Comparison of ENCODE assay signal across 24 mouse cellular contexts in the genomic region with DNA sequence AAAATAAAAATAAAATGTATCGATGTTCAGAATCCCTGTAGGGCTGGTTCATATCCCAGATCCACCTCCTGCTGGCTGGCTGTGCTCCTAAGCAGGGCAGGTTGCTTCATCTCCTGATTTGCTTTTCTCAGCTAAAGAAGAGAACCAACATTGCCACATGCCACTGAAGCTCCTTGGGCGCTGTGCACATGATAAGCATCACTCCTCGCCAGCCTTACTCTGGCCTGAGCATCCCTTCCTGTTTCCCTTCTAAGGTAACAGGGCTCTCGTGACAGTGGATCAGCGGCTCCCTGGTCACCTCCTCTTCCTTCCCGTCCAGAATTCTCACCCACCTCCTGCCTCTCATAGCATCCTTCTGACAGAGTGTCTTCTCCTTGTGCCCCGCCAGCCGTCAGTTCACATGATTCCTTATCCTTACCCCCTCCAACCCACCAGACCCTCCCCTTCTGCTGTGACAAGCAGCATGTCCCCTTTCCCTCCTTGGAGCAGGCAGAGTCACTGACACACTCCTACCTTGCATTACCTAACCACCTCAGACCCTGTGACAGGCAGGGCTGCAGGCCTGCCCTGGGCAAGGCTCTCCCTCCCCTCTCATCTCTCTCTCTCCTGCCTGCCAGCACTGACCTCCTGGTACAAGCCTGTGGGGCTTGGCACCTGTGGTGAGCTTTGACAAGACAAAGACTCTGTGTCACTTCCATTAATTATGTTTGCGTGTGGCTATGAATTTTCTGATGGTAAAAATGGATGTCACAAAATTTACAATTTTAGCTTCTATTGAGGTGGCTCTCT. TPM values are rescaled to one million over a fixed set of nuclear protein-coding genes. Genes with fewer than 3 reads are reported as not detected.
DNase-seq lines count a peak whose midpoint lies in the region; ATAC-seq lines count a peak whose summit lies in the region.
"Had no signal": no experiment of that assay in that cellular context is flagged by ENCODE, and none has a peak within 500 bp of the region (broad histone marks: within the 10 kb centered on the region; RNA-seq: fewer than 3 reads in every experiment).

No protein-coding gene starts in this region.

- ATAC-seq in hindbrain, embryonic 13.5 days (ENCODE audit: low FRiP score) = no peak
- no peak for ATAC-seq in hindbrain, embryonic 12.5 days (ENCODE audit: low FRiP score)
- ATAC-seq: forebrain, postnatal 0 days had no signal

- no peak overlapping the region for H3K4me2 ChIP-seq in hindbrain, embryonic 13.5 days
- H3K4me2 ChIP-seq in hindbrain, embryonic 12.5 days (replicated peaks) = no peak overlapping the region
- H3K4me2 ChIP-seq: embryonic facial prominence, embryonic 12.5 days; heart, embryonic 13.5 days; kidney, embryonic 15.5 days; limb, embryonic 15.5 days had no signal

- no peak overlapping the region for H3K27ac ChIP-seq in hindbrain, embryonic 13.5 days
- no peak overlapping the region for H3K27ac ChIP-seq in hindbrain, embryonic 12.5 days
- H3K27ac ChIP-seq: embryonic facial prominence, embryonic 12.5 days; heart, adult 2 months; heart, embryonic 13.5 days; kidney, embryonic 15.5 days; left cerebral cortex, adult 2 months; limb, embryonic 15.5 days; liver, embryonic 14.5 days; macrophage; stomach, postnatal 0 days had no signal

- 70% methylated on average over 9 of the region's 9 CpGs for WGBS in hindbrain, embryonic 13.5 days
- 72% methylated on average over 9 of the region's 9 CpGs for WGBS in hindbrain, embryonic 12.5 days

- H3K36me3 ChIP-seq in hindbrain, embryonic 13.5 days = no peaks in the 10 kb centered on the region
- no peaks in the 10 kb centered on the region for H3K36me3 ChIP-seq in hindbrain, embryonic 12.5 days
- H3K36me3 ChIP-seq: embryonic facial prominence, embryonic 12.5 days; heart, embryonic 13.5 days; kidney, embryonic 15.5 days; limb, embryonic 15.5 days had no signal

- H3K9ac ChIP-seq in hindbrain, embryonic 13.5 days = peak overlapping the region; percentile 46; the same call in 1 of the 2 replicates
- H3K9ac ChIP-seq in hindbrain, embryonic 12.5 days = no peak overlapping the region
- H3K9ac ChIP-seq: embryonic facial prominence, embryonic 12.5 days; forebrain, postnatal 0 days; heart, embryonic 13.5 days; kidney, embryonic 15.5 days; limb, embryonic 15.5 days; liver, embryonic 14.5 days had no signal

- no peaks in the 10 kb centered on the region for H3K9me3 ChIP-seq in hindbrain, embryonic 13.5 days
- H3K9me3 ChIP-seq in hindbrain, embryonic 12.5 days (replicated peaks) = no peaks in the 10 kb centered on the region
- H3K9me3 ChIP-seq: embryonic facial prominence, embryonic 12.5 days; heart, embryonic 13.5 days; kidney, embryonic 15.5 days; limb, embryonic 15.5 days had no signal

- no peaks in the 10 kb centered on the region for H3K27me3 ChIP-seq in hindbrain, embryonic 13.5 days
- H3K27me3 ChIP-seq in hindbrain, embryonic 12.5 days = no peaks in the 10 kb centered on the region
- H3K27me3 ChIP-seq: embryonic facial prominence, embryonic 12.5 days; heart, embryonic 13.5 days; kidney, embryonic 15.5 days; limb, embryonic 15.5 days had no signal

- peaks cover 24% of the 10 kb centered on the region for H3K4me1 ChIP-seq in hindbrain, embryonic 13.5 days (replicated peaks)
- H3K4me1 ChIP-seq in hindbrain, embryonic 12.5 days = peaks cover 7% of the 10 kb centered on the region

- peak; percentile 40 to 48 for DNase-seq in cerebellum, adult 18-20 months
- DNase-seq in cerebellum, postnatal 25 days = peak; percentile 51 to 58
- DNase-seq in right cerebral cortex, postnatal 10 days (ENCODE audit: low spot score in 2 of 2) = no peak
- DNase-seq in adipocyte (ENCODE audit: low spot score) = no peak
- no peak for DNase-seq in kidney, postnatal 4 days
- DNase-seq: adrenal gland, adult 8-10 months; forebrain, postnatal 0 days; gastrocnemius, postnatal 36 days; heart, adult 2 months; heart, postnatal 14 days; kidney, adult 11 months; layer of hippocampus, adult 9-11 months had no signal

- no peak overlapping the region for H3K4me3 ChIP-seq in hindbrain, embryonic 13.5 days
- H3K4me3 ChIP-seq in hindbrain, embryonic 12.5 days = no peak overlapping the region
- H3K4me3 ChIP-seq: embryonic facial prominence, embryonic 12.5 days; heart, adult 2 months; heart, embryonic 13.5 days; kidney, embryonic 15.5 days; left cerebral cortex, adult 2 months; limb, embryonic 15.5 days had no signal

RNA-seq across cellular contexts. Expression of a gene that starts 16.2 kb away (rescaled TPM):
- 76.4 and 89.0 TPM in 2 replicates for polyA plus RNA-seq in hindbrain, embryonic 13.5 days (2015; fragmentation: Nextera tagmentation; extraction: Ambion mirVana)
- 83.7 and 88.1 TPM in 2 replicates for polyA plus RNA-seq in hindbrain, embryonic 12.5 days (2016; fragmentation: Nextera tagmentation; extraction: Ambion mirVana)

RNA-seq across cellular contexts. Expression of a gene that starts 27.2 kb away (rescaled TPM):
- polyA plus RNA-seq in hindbrain, embryonic 13.5 days (2015; fragmentation: Nextera tagmentation; extraction: Ambion mirVana) = 1.9 and 3.0 TPM in 2 replicates
- 0.96 and 1.5 TPM in 2 replicates for polyA plus RNA-seq in hindbrain, embryonic 12.5 days (2016; fragmentation: Nextera tagmentation; extraction: Ambion mirVana)
- polyA plus RNA-seq: embryonic facial prominence, embryonic 12.5 days; forebrain, embryonic 11.5 days; heart, embryonic 13.5 days; kidney, embryonic 15.5 days; limb, embryonic 15.5 days; liver, embryonic 14.5 days; macrophage; small intestine, adult 2 months had no signal

Comparison
In these comparisons a context has a peak if more than half of its experiments do, and no peak if none do; other contexts are left out.
1. DNase-seq: peak in cerebellum, adult 18-20 months (2 of 2) and cerebellum, postnatal 25 days (2 of 2); none in right cerebral cortex, postnatal 10 days (0 of 2), adipocyte (single experiment) and kidney, postnatal 4 days (0 of 2).